In genomic region chr19:47339165-47339564, GRCm38 (mm10) we compare ENCODE assay signal across 8 mouse cellular contexts.
DNase-seq lines count a peak whose midpoint lies in the region; ATAC-seq lines count a peak whose summit lies in the region.

No protein-coding gene starts in this region.

- peak overlapping the region; percentile 34 for H3K4me3 ChIP-seq in limb, embryonic 15.5 days

- peak; percentile 97 for DNase-seq in heart, adult 11 months
- DNase-seq in heart, postnatal 25 days (ENCODE audit: low spot score), result no peak
- DNase-seq in embryo, embryonic 10.5 days (ENCODE audit: low spot score), result peak; percentile 93
- DNase-seq in gastrocnemius, postnatal 4 days (ENCODE audit: low spot score in 2 of 2), result peak; percentile 72 to 85
- DNase-seq in kidney, adult 18-20 months, result peak; percentile 86
- peak; percentile 9 to 36 for DNase-seq in monocyte, adult 2 months (ENCODE audit: low read depth in 1 of 2, low spot score in 2 of 2)
- peak; percentile 28 to 51 for DNase-seq in spleen, postnatal 14 days (ENCODE audit: low spot score in 2 of 2)

- H3K9ac ChIP-seq in limb, embryonic 15.5 days, result no peak overlapping the region

- no peak overlapping the region for H3K27ac ChIP-seq in limb, embryonic 15.5 days

- H3K9me3 ChIP-seq in limb, embryonic 15.5 days, result no peaks in the 10 kb centered on the region

- H3K4me1 ChIP-seq in limb, embryonic 15.5 days, result peaks cover 53% of the 10 kb centered on the region

- peaks cover 13% of the 10 kb centered on the region for H3K27me3 ChIP-seq in limb, embryonic 15.5 days

- ATAC-seq in limb, embryonic 15.5 days (ENCODE audit: insufficient number of reproducible peaks, low FRiP score, low TSS enrichment, low read depth), result no peak

- intact Hi-C loops in heart, postnatal 25 days (cut with DNase I), result loop anchor here (2.0 kb wide), 1 partner anchor 164 kb away; no protein-coding TSS in a partner anchor

- no peaks in the 10 kb centered on the region for H3K36me3 ChIP-seq in limb, embryonic 15.5 days

- WGBS in limb, embryonic 15.5 days, result 1% methylated on average over 17 of the region's 17 CpGs

- peak overlapping the region; percentile 47 for H3K4me2 ChIP-seq in limb, embryonic 15.5 days
